Mouse (Mus musculus) megakaryocyte, embryonic 14.5 days (primary cell): Measurements from ENCODE around the gene Map3k7. TPM values are rescaled to one million over a fixed set of nuclear protein-coding genes. Genes with fewer than 3 reads are reported as not detected.

Source experiments
- H3K27me3 ChIP-seq: replicated peaks from 2 replicates; pipeline ENCODE3; 2012; ENCODE audit warnings: inconsistent platforms
- H3K36me3 ChIP-seq: replicated peaks from 2 replicates; pipeline ENCODE3; 2012; ENCODE audit warnings: low read length, inconsistent platforms, mixed read lengths
- H3K4me1 ChIP-seq: 2 replicates; pipeline ENCODE4 v1.6.1; 2012; ENCODE audit warnings: inconsistent platforms
- H3K4me3 ChIP-seq: replicated peaks from 2 replicates; pipeline ENCODE3; 2012; ENCODE audit warnings: moderate library complexity, mild to moderate bottlenecking, inconsistent platforms
- H3K9me3 ChIP-seq: 2 replicates; pipeline ENCODE4 v1.6.1; 2012; ENCODE audit warnings: inconsistent platforms
- FLI1 ChIP-seq: IDR thresholded peaks from 2 replicates; pipeline ENCODE4 v1.6.1; 2012; ENCODE audit warnings: low read length, inconsistent platforms, mixed read lengths
- GATA1 ChIP-seq: IDR thresholded peaks from 3 replicates; pipeline ENCODE4 v1.6.1; 2012; ENCODE audit warnings: mixed read lengths, low read length, inconsistent platforms, borderline replicate concordance
- polyA plus RNA-seq: library from polyadenylated mRNA; stranded (reverse); fragments of >175 nt; gene quantifications from 2 replicates; pipeline ENCODE4 v1.2.3, GENCODE M21; 2012; ENCODE audit warnings: low replicate concordance; ENCODE audit not compliant: insufficient read depth

The Map3k7 gene
- polyA plus RNA-seq, 1 experiment, result 1.1 TPM

DNA sequence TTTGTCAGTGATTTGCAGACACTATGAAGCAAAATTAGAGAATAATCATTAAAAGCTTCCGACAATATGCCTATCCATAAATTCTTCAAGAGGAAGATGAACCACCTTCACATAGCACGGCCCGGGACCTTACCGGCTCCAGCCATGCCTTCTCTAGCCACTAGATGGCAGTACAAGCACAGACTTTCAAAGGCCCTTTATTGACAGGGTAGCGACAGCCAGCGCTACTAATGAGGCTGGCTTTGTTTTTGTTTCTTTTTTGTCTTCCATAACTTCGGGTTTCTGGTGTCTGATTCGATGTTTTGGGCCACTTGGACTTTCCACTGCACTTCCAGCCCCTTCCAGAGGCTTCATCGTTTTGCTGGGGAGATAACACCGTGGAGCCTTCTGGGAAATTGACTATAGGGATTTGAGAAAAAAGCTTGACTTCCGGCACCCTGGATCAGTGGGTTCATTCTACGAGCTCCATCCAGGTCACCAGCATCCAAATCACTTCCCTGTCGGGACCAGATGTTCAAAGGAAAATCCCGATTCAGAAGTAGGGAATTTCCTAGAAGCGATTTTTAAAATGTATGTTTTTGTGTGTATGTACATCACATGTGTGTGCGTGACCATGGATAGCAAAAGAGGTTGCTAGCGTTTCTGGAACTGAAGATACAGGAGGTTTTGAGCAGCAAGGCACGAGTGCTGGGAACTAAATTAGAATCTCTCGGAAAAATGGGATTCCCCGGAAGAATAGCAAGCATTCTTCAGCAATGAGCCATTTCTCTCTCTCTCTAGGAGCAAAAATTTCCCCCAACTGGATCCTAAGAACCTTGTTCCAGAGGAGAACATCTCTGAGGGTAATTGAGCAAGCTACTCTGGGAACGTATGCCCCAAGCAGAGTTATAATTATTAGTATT, 91.5 kb downstream of the Map3k7 start:
- TF ChIP-seq GATA1, result no peak
- no peak for TF ChIP-seq FLI1
- Histone ChIP-seq H3K4me1 (peaks cover 10% of the 10 kb centered on the region), H3K36me3 (no peaks in the 10 kb centered on the region), H3K9me3 (no peaks in the 10 kb centered on the region), H3K27me3 (peaks cover 25% of the 10 kb centered on the region), H3K4me3 (peak overlapping the region; percentile 85)

DNA sequence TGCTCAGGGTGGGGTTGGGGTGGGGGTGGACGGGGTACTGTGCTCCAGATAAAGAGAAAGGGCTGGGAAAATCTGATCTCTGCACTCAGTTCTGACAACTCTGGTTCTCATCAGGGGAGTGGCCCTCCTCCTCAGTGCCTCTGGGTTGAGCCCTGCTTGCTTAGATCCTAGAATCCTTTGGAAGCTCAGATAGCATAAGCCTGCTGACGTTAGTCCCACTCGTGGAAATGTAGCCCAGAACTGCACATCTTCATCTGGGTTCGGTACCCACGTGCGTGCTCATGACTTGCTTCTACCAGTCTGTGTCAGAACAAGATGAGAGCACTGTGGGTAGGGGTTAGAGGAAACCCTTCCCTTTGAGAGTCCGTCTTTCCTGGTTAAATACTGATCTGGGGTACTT, 92.5 kb downstream of the Map3k7 start:
- no peaks in the 10 kb centered on the region for H3K9me3 ChIP-seq
- no peaks in the 10 kb centered on the region for H3K36me3 ChIP-seq
- no peak for TF ChIP-seq FLI1
- TF ChIP-seq GATA1, result no peak

DNA sequence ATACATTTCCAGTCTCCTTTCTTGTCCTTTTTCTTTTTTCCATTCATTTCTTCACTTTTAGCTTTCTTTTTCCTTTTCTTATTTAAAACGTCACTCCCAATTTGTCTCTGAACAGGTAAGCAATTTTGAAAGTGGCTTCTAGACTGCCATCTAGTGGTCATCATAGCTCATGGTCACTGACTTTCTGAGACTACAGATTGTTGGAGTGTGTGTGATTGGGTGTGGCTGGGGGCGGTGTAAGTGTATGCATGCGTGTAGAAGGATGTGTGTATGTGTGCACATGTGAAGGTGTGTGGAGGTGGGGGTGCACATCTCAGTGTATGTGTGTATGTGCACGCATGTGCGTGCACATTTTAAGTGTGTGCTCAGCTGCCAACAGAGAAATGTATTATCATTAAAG, 93.2 kb downstream of the Map3k7 start:
- Histone ChIP-seq H3K4me3 (peak overlapping the region; percentile 33), H3K27me3 (peaks cover 26% of the 10 kb centered on the region), H3K36me3 (no peaks in the 10 kb centered on the region), H3K4me1 (peaks cover 10% of the 10 kb centered on the region), H3K9me3 (no peaks in the 10 kb centered on the region)
- TF ChIP-seq FLI1 (no peak), GATA1 (no peak)

More for the DNA sequence above, 92.5 kb downstream of the Map3k7 start:
- Histone ChIP-seq H3K4me3 (no peak overlapping the region), H3K4me1 (peaks cover 10% of the 10 kb centered on the region), H3K27me3 (peaks cover 23% of the 10 kb centered on the region)

DNA sequence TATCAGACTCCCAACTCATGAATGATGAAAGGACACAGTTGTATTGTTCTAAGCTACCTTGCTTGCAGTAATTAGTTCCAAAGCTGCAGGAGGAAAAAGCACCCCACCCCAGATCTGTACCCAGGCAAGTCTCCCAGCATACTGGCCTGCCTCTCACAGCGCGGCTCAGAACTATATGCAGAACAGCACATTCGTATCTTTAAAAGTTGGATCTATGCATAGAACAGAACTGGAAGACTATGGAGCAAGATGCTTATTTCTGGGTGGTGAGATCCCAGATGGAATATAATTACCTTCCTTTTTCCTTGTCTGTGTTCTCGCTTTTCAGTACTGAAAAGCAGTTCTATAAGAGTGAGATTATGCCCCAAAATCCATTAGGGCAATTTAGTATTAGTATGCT, 96.8 kb downstream of the Map3k7 start:
- Histone ChIP-seq H3K36me3 (no peaks in the 10 kb centered on the region), H3K9me3 (0 out of 2 replicates have a peak, but pooled peaks cover 2% of the 10 kb centered on the region), H3K4me1 (peaks cover 7% of the 10 kb centered on the region), H3K4me3 (no peak overlapping the region), H3K27me3 (peaks cover 24% of the 10 kb centered on the region)
- TF ChIP-seq GATA1 (no peak), FLI1 (no peak)

DNA sequence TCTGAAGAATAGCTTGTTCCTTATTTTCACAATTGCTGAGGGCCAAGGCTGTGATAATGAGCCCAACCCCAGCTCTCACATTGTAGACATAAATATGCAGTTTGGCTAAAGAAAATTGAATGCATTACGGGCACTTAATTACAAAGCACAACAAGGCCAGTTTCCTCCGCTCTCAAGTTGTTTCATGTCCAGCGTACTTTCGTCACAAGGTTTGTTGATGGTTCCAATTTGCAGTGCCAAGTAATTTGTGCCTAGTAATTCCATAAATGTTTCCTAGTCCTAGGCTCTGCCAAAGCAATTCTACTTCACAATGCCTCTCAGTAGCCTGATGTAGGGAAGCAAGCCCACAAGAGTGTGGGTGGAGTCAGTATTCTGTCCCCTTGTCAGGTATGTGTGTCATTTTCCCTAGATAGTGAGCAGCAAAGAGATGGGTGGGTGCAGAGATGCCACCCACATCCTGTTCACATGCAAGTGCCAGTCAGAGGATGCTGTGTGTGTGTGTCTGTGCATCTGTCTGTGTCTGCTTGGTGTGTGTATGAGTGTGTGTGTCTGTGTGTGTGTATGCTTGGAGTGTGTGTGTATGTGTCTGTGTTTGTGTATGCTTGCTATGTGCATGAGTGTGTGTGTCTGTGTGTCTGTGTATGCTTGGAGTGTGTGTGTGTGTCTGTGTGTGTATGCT, 98.6 kb downstream of the Map3k7 start:
- 0 out of 2 replicates have a peak, but pooled peaks cover 2% of the 10 kb centered on the region for H3K9me3 ChIP-seq
- H3K4me1 ChIP-seq, result no peaks in the 10 kb centered on the region
- H3K4me3 ChIP-seq, result peak overlapping the region; percentile 53
- TF ChIP-seq GATA1 (no peak), FLI1 (no peak)
- H3K36me3 ChIP-seq, result no peaks in the 10 kb centered on the region
- peaks cover 22% of the 10 kb centered on the region for H3K27me3 ChIP-seq

DNA sequence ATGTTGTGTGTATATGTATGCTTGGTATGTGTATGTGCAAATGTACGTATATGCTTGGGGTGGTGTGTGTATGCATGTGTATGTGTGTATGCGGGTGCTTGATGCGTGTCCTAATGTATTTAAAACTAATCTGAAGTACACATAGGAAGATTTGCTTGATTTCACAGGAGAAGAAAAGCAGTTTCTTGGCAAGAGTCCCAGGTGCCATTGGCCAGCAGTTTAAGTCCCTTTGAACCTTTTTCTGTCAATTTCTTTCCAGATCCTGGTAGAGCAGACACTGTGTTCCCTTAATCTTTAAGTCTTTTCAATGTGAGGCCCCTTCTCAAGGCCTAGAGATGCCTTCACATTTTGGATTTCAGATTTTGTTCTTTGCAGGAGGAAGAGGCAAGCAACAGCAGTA, 99.4 kb downstream of the Map3k7 start:
- TF ChIP-seq GATA1 (no peak), FLI1 (no peak)
- 0 out of 2 replicates have a peak, but pooled peaks cover 2% of the 10 kb centered on the region for H3K9me3 ChIP-seq
- no peaks in the 10 kb centered on the region for H3K4me1 ChIP-seq
- peaks cover 19% of the 10 kb centered on the region for H3K27me3 ChIP-seq
- no peaks in the 10 kb centered on the region for H3K36me3 ChIP-seq
- no peak overlapping the region for H3K4me3 ChIP-seq
